Mouse (Mus musculus): ENCODE data around the gene Amer1. TPM values are rescaled to one million over a fixed set of nuclear protein-coding genes. Genes with fewer than 3 reads are reported as not detected.

Amer1 gene
- polyA plus RNA-seq, 1 experiment from 2014 or later = 11.7 TPM

Other genes with a start within 250 kb of the Amer1 start
- gene Arhgef9, start 248.0 kb downstream of the Amer1 start, polyA plus RNA-seq (2015; fragmentation: Nextera tagmentation; extraction: Ambion mirVana) = 43.9 and 45.6 TPM in 2 replicates
- 0.17 and 0.21 TPM in 2 replicates for gene Asb12, start 113.1 kb upstream of the Amer1 start, polyA plus RNA-seq (2015; fragmentation: Nextera tagmentation; extraction: Ambion mirVana)
- not detected in 2 replicates for gene Pfn5, start 113.2 kb upstream of the Amer1 start, polyA plus RNA-seq (2015; fragmentation: Nextera tagmentation; extraction: Ambion mirVana)
- gene Zc4h2, start 213.6 kb upstream of the Amer1 start, polyA plus RNA-seq (2015; fragmentation: Nextera tagmentation; extraction: Ambion mirVana) = 80.1 and 81.8 TPM in 2 replicates

All from hindbrain, embryonic 13.5 days (tissue).